Mouse (Mus musculus) lung, embryonic 14.5 days (tissue): ENCODE measurements at regions not wholly inside any gene's neighbourhood (a gene's known extent, or its start where the extent isn't known, plus 50 kb on each side); places are given as distances from the start of the nearest gene placed in this dataset.

Experiments
- ATAC-seq: fragments of 200-750 bp; cut with Nextera tagmentation; 2 replicates; pipeline ENCODE4 v1.8.0; 2017; ENCODE audit warnings: mild to moderate bottlenecking, moderate TSS enrichment, moderate library complexity; ENCODE audit not compliant: insufficient read depth
- DNase-seq: peaks from one replicate; pipeline ENCODE4 v3.0.0-alpha.2; 2015
- H3K27ac ChIP-seq: fragments of 300-500 bp; sonication (generic); 2 replicates; pipeline ENCODE4 v1.5.1; 2014; ENCODE audit warnings: low read depth, mild to moderate bottlenecking, moderate library complexity
- H3K27me3 ChIP-seq: fragments of 300-500 bp; sonication (generic); 2 replicates; pipeline ENCODE4 v1.6.1; 2014; ENCODE audit warnings: low read length, control low read depth; ENCODE audit not compliant: insufficient read depth
- H3K36me3 ChIP-seq: fragments of 300-500 bp; sonication (generic); 2 replicates; pipeline ENCODE4 v1.6.1; 2014; ENCODE audit warnings: control low read depth; ENCODE audit not compliant: insufficient read depth
- H3K4me1 ChIP-seq: fragments of 300-500 bp; sonication (generic); 2 replicates; pipeline ENCODE4 v1.6.1; 2014; ENCODE audit warnings: antibody characterized with exemption, control low read depth; ENCODE audit not compliant: insufficient read depth
- H3K4me2 ChIP-seq: fragments of 300-500 bp; sonication (generic); 2 replicates; pipeline ENCODE4 v1.6.1; 2014; ENCODE audit warnings: mild to moderate bottlenecking
- H3K4me3 ChIP-seq: fragments of 300-500 bp; sonication (generic); 2 replicates; pipeline ENCODE4 v1.5.1; 2014; ENCODE audit warnings: low read depth, low read length
- H3K9ac ChIP-seq: fragments of 300-500 bp; sonication (generic); 2 replicates; pipeline ENCODE4 v1.6.1; 2014
- H3K9me3 ChIP-seq: fragments of 300-500 bp; sonication (generic); 2 replicates; pipeline ENCODE4 v1.6.1; 2016; ENCODE audit warnings: low read depth, low read length, control low read depth
- CTCF ChIP-seq: IDR thresholded peaks from 2 replicates; pipeline ENCODE4 v1.5.1; 2016; ENCODE audit warnings: antibody characterized with exemption, low read depth
- WGBS: fragments of 180-500 bp; shearing (Covaris S2); extraction: QIAGEN DNeasy Blood & Tissue Kit; methylation state at CpG from one replicate; pipeline ENCODE4 v1.1.7; 2014; 5-methylcytosine and 5-hydroxymethylcytosine counted together

DNA sequence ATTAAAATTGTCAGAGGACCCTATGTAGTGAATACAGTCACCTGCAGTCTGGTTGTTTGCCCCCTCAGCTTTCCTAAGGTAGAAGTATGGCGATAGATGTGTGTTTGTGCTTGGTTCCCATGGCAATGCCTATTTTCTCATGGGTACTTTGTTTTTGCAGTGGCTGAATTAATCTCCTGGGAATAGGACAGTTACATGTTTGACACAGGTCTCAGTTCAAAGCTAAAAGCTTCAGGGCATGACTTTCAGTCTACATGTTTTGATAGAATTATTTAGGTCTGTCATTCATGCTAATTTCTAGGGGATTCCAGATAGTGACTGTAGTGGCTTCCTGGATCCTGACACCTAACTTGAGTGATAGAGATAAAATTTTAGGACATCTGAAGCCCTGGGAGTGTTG is 191.6 kb upstream of the Kbtbd8 start:
- Histone ChIP-seq H3K4me2 (no peak overlapping the region), H3K4me1 (no peaks in the 10 kb centered on the region), H3K27ac (no peak overlapping the region), H3K4me3 (no peak overlapping the region), H3K9ac (no peak overlapping the region), H3K36me3 (no peaks in the 10 kb centered on the region), H3K27me3 (no peaks in the 10 kb centered on the region), H3K9me3 (no peaks in the 10 kb centered on the region)
- WGBS, result 87% methylated on average over 1 of the region's 1 CpGs
- ATAC-seq (no peak), DNase-seq (no peak)
- no peak for TF ChIP-seq CTCF

- Histone ChIP-seq H3K4me1 (no peaks in the 10 kb centered on the region), H3K9ac (no peak overlapping the region), H3K27ac (no peak overlapping the region), H3K27me3 (no peaks in the 10 kb centered on the region), H3K4me3 (no peak overlapping the region), H3K9me3 (no peaks in the 10 kb centered on the region), H3K36me3 (no peaks in the 10 kb centered on the region), H3K4me2 (no peak overlapping the region)
- DNase-seq, result no peak
- 84% methylated on average over 11 of the region's 11 CpGs for WGBS
- ATAC-seq, result no peak
- TF ChIP-seq CTCF, result no peak
Measured at GRCm38 (mm10) chr6:94924338-94925039, 192.6 kb upstream of the Kbtbd8 start.

- ATAC-seq, result no peak
- no peak for DNase-seq
Measured at GRCm38 (mm10) chr6:94921741-94922140, 195.3 kb upstream of the Kbtbd8 start.

GRCm38 (mm10) chr6:94920770-94921169 is 196.3 kb upstream of the Kbtbd8 start:
- TF ChIP-seq CTCF, result no peak
- no peak overlapping the region for H3K9ac ChIP-seq
- H3K36me3 ChIP-seq, result no peaks in the 10 kb centered on the region
- DNase-seq (no peak), ATAC-seq (no peak)
- H3K4me1 ChIP-seq, result no peaks in the 10 kb centered on the region
- H3K4me3 ChIP-seq, result no peak overlapping the region
- WGBS, result 90% methylated on average over 2 of the region's 2 CpGs
- H3K4me2 ChIP-seq, result no peak overlapping the region
- no peak overlapping the region for H3K27ac ChIP-seq
- H3K27me3 ChIP-seq, result no peaks in the 10 kb centered on the region
- no peaks in the 10 kb centered on the region for H3K9me3 ChIP-seq

More at GRCm38 (mm10) chr6:94921741-94922140, 195.3 kb upstream of the Kbtbd8 start:
- Histone ChIP-seq H3K4me2 (no peak overlapping the region), H3K9me3 (no peaks in the 10 kb centered on the region), H3K27ac (no peak overlapping the region), H3K4me1 (no peaks in the 10 kb centered on the region), H3K4me3 (no peak overlapping the region), H3K36me3 (no peaks in the 10 kb centered on the region), H3K27me3 (no peaks in the 10 kb centered on the region), H3K9ac (no peak overlapping the region)
- 56% methylated on average over 2 of the region's 2 CpGs for WGBS
- TF ChIP-seq CTCF, result no peak

GRCm38 (mm10) chr6:94919194-94919743 is 197.8 kb upstream of the Kbtbd8 start:
- ATAC-seq (no peak), DNase-seq (no peak)
- Histone ChIP-seq H3K4me2 (no peak overlapping the region), H3K36me3 (no peaks in the 10 kb centered on the region), H3K9me3 (no peaks in the 10 kb centered on the region), H3K4me3 (no peak overlapping the region), H3K4me1 (no peaks in the 10 kb centered on the region), H3K27me3 (no peaks in the 10 kb centered on the region), H3K27ac (no peak overlapping the region), H3K9ac (no peak overlapping the region)
- TF ChIP-seq CTCF, result no peak
- WGBS, result 56% methylated on average over 5 of the region's 5 CpGs

GRCm38 (mm10) chr6:94915842-94916620 is 201.0 kb upstream of the Kbtbd8 start:
- Histone ChIP-seq H3K9me3 (no peaks in the 10 kb centered on the region), H3K4me2 (no peak overlapping the region), H3K27ac (no peak overlapping the region), H3K4me1 (0 out of 2 replicates have a peak, but pooled peaks cover 4% of the 10 kb centered on the region), H3K36me3 (no peaks in the 10 kb centered on the region), H3K9ac (no peak overlapping the region), H3K27me3 (no peaks in the 10 kb centered on the region), H3K4me3 (no peak overlapping the region)
- ATAC-seq (no peak), DNase-seq (peak; percentile 50)
- WGBS, result 49% methylated on average over 8 of the region's 8 CpGs
- TF ChIP-seq CTCF, result no peak

- Histone ChIP-seq H3K27me3 (no peaks in the 10 kb centered on the region), H3K4me2 (no peak overlapping the region), H3K4me3 (no peak overlapping the region), H3K9me3 (no peaks in the 10 kb centered on the region), H3K9ac (no peak overlapping the region), H3K27ac (peak overlapping the region; percentile 33; the same call in 1 of the 2 replicates), H3K36me3 (no peaks in the 10 kb centered on the region), H3K4me1 (0 out of 2 replicates have a peak, but pooled peaks cover 5% of the 10 kb centered on the region)
- no peak for TF ChIP-seq CTCF
- ATAC-seq (peak; percentile 80), DNase-seq (peak; percentile 81)
- WGBS, result 53% methylated on average over 3 of the region's 3 CpGs
Measured at GRCm38 (mm10) chr6:94911836-94912235, 205.2 kb upstream of the Kbtbd8 start.
